Mouse (Mus musculus): ENCODE measurements around the gene Acvr2b. TPM values are rescaled to one million over a fixed set of nuclear protein-coding genes. Genes with fewer than 3 reads are reported as not detected.

Gene Acvr2b
- total RNA-seq, 2 experiments from 2014 or later = 12.7 to 14.6 TPM

DNA sequence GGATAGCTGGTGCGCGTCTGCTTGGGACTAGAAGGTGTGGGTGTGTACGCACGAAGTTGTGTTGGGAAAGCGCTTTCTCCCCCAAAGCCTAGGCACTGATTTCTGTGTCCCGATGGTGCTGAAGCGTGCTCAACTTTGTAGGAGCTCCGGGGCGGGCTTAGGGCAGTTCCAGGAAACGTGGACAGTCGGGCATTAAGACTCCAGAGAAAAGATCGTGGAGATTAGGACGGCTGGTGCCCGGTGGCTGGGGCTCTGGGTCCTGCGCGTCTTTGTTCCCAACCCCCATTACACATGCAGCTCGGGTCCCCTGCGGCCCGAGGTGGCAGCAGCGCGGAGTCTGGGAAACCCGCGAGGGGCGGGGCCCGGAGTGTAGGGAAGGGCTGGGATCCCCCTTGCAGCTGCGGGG, 1.3 kb downstream of the Acvr2b start:
- intact Hi-C loops (cut with DNase I) = no loop called here
- DNase-seq (ENCODE audit: low spot score in 2 of 2) = peak in 1 of 2 experiments; percentile 34

DNA sequence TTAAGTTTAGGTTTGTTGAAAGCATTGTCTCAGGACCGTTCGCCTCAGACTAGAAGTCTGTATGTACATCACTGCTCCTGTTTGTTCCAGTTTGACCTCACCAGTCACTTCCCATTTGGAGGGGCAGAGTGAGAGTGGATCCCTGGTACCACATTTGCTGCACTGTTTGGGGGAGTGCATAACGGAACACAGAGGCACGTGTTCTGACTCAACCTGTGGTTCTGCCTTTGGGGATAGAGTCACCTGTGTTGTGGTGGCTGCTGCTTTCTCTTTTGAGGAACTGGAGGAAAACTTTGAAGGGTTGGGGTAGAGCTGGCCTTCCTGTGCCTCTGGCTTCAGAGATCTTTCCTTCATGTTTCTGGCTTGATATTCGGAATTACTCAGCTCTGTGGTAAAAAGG, 2.2 kb downstream of the Acvr2b start:
- DNase-seq (ENCODE audit: low spot score in 2 of 2) = no peak
- intact Hi-C loops (cut with DNase I) = no loop called here

DNA sequence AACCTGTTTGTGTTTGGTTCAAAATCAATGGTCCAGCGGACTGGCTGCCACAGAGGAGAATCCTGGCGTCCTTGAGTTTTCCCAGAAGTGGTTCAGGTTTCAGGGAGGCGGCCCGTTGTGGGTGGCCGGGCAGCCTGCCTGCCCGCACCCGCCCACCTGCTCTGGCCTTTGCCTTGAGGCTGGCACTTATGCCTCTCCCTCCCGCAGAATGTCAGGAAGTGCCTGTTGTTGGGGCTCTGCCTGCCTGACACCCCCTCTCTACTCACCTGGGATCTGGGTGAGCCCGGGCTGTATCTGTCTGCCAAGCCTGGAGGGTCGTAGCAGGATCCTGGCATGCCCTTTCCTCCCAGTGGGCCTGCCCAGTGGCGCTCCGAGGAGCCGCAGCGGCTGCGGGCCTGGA, 6.0 kb downstream of the Acvr2b start:
- intact Hi-C loops (cut with DNase I) = no loop called here

DNA sequence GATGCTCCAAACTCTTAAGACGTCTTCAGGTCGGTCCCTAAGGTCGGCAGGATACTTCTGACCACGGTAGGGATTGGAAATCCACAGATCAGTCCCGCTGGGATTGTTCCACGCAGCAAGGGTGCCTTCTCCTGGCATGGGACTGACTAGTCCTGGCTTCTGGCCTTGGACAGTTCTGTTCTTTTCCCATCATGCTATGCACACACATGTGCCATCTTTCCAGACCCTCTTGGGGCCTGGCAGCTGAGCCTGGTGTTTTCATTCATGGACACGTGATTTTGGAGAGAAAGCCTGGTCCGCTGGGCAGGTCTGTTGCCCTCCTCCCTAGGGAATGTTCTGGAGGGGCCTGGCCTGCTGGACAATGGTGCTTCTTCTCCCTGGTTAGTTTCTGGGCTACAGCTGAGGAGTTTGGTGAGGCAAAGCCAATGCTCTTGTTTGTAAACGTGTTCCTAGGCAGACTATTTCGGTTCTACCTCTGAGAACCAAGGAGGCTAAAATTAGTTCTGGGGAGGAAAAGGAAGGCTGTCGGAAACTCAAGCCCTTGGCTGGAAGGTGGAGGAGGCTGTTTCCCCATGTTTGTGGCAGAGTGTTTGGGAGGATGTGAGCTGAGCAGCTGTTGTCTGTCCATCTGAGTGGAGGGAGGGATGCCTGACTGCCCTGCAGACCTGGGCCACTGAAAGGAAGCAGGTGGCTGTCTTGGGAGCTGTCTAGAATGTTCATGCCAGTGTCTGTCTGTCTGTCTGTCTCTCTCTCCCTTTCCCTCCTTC, 7.2 kb downstream of the Acvr2b start:
- no peak for DNase-seq (ENCODE audit: low spot score in 2 of 2)
- intact Hi-C loops (cut with DNase I) = no loop called here

More for the DNA sequence above, 6.0 kb downstream of the Acvr2b start:
- DNase-seq (ENCODE audit: low spot score in 2 of 2) = no peak

DNA sequence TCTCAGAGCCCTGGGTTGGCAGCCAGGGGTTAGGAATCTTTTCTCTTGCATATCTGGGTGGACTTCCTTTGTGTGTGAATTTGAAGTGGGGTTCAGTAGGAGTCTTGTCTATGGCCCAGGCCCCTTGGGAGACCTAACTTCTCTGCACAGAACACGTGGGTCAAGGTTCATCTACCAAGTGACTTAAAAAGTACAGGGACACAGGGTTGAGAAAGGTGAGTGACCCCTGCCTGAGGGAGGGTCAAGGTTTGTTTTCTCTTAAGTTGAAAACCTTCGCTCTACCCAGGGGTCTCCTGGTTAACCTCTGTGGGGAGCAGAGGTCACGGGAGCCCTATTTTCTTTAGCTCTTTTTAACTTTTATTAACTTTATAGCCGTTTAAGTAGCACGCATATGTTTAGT, 7.9 kb downstream of the Acvr2b start:
- DNase-seq (ENCODE audit: low spot score in 2 of 2) = no peak
- intact Hi-C loops (cut with DNase I) = no loop called here

DNA sequence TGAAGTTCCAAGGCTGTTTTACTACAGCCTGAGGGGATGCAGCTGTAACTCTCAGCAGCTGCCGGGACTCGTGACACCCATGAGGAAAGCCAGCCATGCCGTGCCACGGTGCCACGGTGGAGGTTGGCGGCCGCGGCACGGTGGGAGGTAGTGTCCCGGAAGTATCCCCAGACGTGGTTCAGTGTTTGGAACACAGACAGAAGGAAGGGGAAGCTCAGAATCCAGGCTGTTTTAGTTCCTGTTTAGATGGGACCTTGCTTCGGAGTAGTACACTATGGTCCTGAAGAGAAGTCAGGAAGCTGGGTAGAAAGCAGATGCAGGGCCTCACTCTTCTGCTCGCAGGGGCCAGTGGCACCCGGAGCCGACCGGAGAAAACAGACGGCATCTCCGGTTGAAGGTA, 16.1 kb downstream of the Acvr2b start:
- intact Hi-C loops (cut with DNase I) = no loop called here
- no peak for DNase-seq (ENCODE audit: low spot score in 2 of 2)

DNA sequence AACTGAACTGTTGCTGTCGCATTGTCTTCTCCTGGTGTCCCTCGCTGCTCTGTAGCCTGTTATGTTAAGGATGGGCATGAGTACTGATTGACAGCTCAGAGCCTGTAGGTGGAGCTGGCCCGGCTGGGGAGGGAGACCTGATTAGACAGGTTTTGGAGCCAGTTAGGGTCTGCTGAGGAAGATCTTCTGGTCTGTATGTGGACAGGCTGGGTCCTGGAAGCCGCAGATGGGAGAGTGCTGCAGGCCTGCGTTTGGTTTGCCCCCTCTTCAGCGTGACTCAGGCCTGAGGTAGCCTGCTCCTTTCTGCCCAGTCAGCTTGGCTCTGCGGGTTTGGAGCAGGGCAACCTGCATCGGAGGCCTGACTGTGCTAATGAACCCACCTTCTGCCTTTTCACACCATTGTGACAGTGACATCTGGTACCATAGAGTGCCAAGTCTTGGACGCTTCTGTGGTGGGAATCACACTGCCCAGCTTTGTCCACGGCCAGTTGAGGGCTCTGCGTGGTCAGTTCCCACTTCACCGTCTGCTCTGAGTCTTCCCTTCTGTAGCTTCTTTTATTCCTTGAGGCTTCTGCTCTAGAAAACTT, 18.0 kb downstream of the Acvr2b start:
- intact Hi-C loops (cut with DNase I) = no loop called here
- no peak for DNase-seq (ENCODE audit: low spot score in 2 of 2)

DNA sequence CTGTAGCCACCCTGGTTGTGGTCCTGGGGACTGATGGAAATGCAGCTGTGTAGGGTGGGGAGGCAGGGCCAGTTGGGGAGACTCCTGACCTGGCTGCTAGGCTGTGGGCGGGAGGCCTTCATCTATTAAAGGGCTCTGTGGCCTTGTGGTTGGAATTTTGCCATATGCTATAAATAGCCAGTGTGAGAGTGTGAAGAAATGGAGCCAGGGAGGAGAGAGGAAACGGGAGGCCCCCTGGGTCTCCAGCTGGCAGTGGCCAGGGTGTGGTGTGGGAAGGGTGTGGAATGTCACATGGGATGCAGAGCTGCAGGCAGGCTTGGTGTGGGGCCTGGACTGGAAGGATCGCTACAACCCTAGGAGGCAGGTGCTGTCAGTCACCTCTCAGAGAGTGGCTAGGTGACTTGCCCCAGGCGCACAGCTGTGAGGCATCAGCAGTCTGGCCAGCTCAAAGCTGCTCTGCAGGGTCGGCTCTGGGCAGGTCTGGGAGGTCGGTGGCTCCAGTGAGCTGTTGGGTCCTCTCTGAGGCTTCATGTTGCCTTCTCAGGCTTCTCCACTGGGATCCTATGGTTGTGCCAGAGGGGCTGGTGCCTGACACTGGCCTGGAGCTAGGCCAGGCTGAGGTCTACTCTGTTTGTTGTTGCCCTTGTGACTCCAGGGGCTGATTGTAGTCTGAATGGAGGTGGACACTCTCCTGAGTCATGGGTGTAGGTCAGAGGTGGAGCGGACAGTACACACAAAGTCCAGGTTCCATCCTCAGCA, 23.5 kb downstream of the Acvr2b start:
- DNase-seq (ENCODE audit: low spot score in 2 of 2) = peak in 1 of 2 experiments; percentile 51
- intact Hi-C loops (cut with DNase I) = loop anchor here (5.0 kb wide), 1 partner anchor 268 kb away; the partner anchor contains the start of genes Acaa1b and Gm47289

DNA sequence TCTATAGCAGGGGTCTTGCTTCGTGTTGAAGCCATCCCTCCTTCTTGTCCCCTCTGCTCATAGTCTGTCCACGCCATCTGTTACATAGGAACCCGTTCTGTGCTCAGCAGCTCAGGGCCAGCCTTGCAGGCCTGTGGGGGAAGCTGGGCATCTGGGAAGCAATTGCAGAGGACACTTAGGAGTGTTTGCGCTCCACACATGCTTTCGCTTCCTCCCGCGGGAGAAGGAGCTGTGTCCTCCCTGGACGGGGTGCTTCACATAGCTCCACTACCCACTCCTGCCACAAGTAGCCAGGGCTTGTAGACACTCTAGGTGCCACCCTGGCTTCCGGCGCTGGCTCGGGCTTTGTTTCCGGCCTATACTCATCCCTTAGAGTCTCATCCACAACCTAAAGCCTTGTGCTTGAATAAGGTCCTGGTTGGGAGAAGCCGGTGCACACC, 24.1 kb downstream of the Acvr2b start:
- intact Hi-C loops (cut with DNase I) = loop anchor here (5.0 kb wide), 1 partner anchor 269 kb away; the partner anchor contains the start of genes Acaa1b and Gm47289

DNA sequence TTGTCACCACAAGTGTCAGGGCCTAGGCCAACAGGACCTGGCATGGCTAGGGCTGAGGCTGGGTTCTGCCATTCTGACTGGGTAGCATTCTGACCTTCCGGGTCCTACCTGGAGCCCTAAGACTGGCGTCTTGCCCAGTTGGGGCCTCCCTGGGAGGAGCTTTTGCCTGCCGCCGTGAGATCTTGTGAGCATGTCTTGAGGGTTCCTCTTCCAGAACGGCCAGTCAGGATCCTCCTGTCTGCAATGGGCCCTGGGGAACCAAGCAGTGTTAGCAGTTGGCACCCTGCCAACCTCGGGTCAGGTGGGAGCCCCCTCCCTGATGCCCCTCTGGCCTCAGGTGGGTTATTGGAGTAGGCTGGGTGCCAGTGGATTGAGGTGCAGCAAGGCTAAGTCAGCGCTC, 24.6 kb downstream of the Acvr2b start:
- intact Hi-C loops (cut with DNase I) = loop anchor here (5.0 kb wide), 1 partner anchor 269 kb away; the partner anchor contains the start of genes Acaa1b and Gm47289
- DNase-seq (ENCODE audit: low spot score in 2 of 2) = no peak

More for the DNA sequence above, 24.1 kb downstream of the Acvr2b start:
- no peak for DNase-seq (ENCODE audit: low spot score in 2 of 2)

DNA sequence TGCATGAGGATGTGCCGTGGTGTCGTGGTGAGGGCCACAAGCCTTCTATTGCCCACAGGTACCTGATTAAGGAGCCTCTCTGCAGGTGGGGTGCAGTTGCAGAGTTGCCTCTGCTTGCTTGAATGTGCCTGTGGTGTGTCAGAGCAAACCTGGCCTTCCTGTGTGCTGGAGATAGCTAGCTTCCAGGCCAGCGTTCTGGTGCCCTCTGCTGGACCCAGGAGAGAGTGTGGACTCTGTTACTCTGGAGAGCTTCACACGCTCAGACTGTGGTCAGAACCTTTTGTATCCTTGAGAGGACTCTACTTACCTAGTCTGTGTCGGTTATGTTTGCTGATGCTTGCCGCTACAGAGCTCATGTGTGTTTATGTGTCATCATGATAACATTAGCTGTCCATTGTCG, 28.4 kb downstream of the Acvr2b start:
- intact Hi-C loops (cut with DNase I) = loop anchor here (5.0 kb wide), 1 partner anchor 73 kb away; the partner anchor contains the start of gene Xylb
- peak; percentile 87 to 88 for DNase-seq (ENCODE audit: low spot score in 2 of 2)

DNA sequence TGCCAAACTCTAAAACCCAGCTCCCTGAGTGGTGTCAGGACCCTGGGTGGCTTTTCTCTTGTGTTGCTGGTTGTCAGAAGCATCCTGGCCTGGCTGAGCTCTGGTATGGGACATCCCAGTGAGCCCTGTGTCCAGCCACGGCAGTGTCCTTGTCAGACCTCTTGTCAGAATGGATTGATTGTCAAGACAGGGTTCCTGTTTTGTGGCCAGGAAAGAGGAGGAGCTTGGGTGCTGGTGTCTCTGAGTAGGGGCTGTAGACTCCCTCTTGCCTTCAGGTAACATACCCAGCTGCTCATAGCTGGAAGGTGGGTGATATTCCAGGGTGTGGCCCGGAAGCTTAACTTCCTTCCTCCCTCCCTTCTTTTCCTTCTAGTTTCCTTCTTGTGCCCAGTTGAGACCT, 33.9 kb downstream of the Acvr2b start:
- DNase-seq (ENCODE audit: low spot score in 2 of 2) = no peak
- intact Hi-C loops (cut with DNase I) = no loop called here

DNA sequence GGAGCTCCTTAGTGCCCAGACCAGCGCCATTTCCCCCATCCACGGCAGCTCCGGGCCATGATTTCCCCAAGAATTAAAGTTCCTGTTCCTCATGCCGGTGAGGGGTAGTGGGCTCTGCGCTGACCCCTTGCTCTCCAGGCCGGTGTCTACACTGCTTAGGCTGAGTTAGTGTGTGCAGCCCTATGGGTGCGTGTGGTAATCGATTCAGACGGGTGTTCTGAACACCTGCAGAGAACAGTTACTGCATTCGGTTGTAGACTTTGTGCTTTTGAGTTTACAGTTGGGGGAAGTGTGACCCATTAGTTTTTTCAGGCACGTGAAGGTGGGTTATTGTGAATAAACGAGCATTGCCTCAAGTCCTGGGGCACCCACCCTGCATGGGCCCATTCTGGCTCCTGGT, 36.1 kb downstream of the Acvr2b start:
- DNase-seq (ENCODE audit: low spot score in 2 of 2) = no peak
- intact Hi-C loops (cut with DNase I) = no loop called here

DNA sequence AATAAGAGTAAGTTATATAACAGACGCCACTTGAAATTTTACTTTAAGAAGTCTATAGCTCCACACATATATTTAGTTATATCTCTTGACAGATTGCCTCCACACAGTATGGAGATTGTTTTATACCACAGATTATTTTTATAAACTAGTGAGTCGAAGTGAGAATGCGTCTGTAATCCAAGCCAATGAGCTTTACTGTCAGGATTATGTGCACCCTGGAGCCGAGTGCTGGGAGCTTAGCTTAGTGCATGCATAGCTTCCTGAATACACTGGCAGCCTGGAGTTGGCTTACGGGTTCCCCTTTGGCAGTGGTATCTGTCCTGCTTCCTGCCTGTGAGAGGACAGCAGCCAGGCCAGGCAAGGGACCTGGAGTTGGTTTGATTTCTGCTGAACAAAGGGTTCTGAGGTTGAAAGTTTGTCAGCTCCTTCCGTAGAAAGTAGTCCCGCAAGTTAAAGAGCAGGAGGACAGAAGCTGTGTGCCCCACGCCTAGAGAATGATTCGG, 36.6 kb downstream of the Acvr2b start:
- intact Hi-C loops (cut with DNase I) = no loop called here
- no peak for DNase-seq (ENCODE audit: low spot score in 2 of 2)

DNA sequence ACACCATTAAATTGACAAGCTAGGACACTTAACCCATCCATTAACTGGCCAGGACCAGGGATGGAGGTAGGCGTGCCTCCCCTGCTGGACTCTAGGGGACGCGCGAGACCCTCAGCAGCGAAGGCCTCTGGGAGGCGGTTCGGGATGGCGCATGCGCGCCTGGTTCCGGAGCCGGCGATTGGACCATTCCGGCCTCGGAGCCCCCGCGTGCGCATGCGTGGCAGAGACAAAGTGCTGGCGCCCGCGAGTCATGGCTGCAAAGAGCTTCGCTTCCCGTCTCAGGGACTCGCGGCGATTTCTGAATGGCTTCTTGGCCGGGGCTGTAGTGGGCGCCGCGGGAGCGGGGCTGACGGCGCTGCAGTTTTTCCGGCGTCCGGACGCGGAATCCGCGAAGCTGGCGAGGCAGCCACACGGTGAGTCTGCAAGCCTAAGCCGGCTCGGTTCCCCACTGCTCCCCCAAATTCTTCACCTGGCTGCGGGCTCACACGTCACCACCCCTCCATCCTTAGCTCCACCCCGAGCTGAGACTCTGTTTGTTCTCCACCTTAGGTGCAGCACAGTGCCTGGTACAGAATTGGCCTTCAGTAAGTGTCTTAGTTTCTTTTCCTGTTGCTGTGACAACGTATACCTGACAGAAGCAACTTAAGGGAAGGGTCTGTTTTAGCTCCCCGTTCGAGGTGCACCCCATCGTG, 43.0 kb downstream of the Acvr2b start, which contains the start of gene Exog:
TSS of gene Exog (plus strand) at position 206 of the 692 bp plus-strand sequence.
- peak; percentile 98 to 99 for DNase-seq (ENCODE audit: low spot score in 2 of 2)
- intact Hi-C loops (cut with DNase I) = no loop called here

DNA sequence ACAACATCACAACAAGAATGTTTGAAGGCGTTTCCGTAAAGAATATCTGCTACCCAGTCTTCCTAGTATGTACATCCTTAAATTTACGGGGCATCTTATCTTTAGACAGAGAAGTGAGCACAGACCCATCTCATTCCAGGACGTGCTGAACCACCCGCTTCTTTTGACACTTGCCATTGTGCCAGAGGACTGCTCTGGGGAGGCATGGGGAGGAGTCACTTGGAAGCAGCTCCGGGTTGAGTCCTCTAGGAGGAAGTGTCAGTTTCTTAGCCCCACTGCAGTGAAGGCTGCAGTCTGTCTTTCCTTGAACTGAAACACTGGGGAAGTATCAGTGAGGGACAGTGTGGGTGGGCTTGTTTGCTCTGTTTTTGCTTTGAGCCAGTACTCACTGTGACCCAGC, 43.8 kb downstream of the Acvr2b start:
- no peak for DNase-seq (ENCODE audit: low spot score in 2 of 2)
- intact Hi-C loops (cut with DNase I) = no loop called here

DNA sequence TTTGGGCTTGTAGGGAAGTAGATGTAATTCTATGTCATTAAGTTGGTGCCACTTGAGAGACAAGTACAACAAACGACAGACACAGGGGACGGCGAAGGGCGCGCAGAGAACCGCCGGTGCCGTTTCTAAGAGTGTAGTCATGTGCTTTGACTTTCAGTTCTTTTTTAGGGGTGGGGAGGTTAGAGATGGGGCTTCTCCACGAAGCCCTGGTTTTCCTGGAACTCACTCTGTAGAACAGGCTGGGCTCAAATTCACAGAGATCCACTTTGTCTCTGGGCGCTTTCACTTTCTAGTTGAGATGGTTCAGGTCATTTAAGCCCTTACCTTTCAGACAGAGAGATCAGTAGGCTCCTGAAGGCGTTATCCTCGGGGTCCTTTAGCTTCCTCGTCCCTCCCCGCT, 54.0 kb downstream of the Acvr2b start:
- DNase-seq (ENCODE audit: low spot score in 2 of 2) = no peak
- intact Hi-C loops (cut with DNase I) = no loop called here

DNA sequence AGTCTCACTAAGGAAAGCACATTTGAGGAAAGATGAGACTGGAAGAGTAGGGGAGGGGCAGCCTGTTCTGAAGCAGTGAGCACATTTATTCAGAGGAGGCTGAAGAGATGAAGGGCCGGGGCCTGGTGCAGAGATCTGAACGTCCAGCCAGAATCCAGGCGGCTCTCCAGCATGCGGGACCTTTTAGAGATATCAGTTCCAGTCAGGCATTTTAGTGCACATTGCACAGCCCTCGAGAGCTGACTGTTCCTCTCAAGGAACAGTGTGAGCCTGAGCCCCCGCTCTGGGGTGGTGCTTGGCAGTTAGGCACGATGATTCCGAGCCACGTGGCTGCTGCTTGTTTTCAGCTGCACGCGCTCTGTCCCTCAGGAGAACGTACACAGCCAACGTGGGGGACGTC, 55.2 kb downstream of the Acvr2b start:
- DNase-seq (ENCODE audit: low spot score in 2 of 2) = no peak
- intact Hi-C loops (cut with DNase I) = no loop called here

DNA sequence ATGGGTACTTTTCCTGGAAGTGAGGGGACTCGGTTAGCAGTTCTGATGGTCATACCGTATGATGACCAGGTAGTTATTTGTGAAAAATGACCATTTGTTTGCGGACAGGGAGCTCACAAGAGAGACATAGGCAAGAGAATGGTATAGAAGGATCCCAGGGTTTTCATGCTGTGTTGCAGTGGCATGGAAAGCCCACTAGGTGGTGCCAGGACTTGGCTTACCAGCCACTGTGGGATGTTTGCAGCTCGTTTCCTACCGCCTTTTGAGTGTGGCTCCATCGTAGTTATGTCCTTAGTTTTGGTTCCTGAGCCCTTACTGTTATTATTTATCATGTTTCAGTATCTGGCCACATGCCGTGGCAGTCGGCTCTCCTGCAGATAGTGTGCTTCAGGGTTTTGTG, 58.5 kb downstream of the Acvr2b start:
- DNase-seq (ENCODE audit: low spot score in 2 of 2) = peak; percentile 78 to 87
- intact Hi-C loops (cut with DNase I) = loop anchor here (1.0 to 10.0 kb wide), 3 partner anchors 120 to 424 kb away; no protein-coding TSS in a partner anchor
